Mouse (Mus musculus): ENCODE results near the gene Zar1l. TPM values are rescaled to one million over a fixed set of nuclear protein-coding genes. Genes with fewer than 3 reads are reported as not detected.
"Not testable (repeated sequence)": the region's sequence is repeated elsewhere in the genome, so short reads cannot be mapped to it uniquely, and the experiment has no call there.

The Zar1l gene
- polyA plus RNA-seq, 1 experiment = not detected

GRCm38 (mm10) chr5:150510451-150511225 is 7.3 kb downstream of the Zar1l start:
- Histone ChIP-seq H3K27ac (ENCODE audit: insufficient read depth, low read length) (no peak overlapping the region), H3K9me3 (replicated peaks; ENCODE audit: control insufficient read depth, insufficient read depth, low read length, poor library complexity, severe bottlenecking) (no peaks in the 10 kb centered on the region), H3K4me3 (ENCODE audit: low read depth, low read length) (no peak overlapping the region), H3K27me3 (ENCODE audit: control insufficient read depth, insufficient read depth, low read length, poor library complexity, severe bottlenecking) (no peaks in the 10 kb centered on the region), H3K36me3 (ENCODE audit: control insufficient read depth, insufficient read depth, low read length, poor library complexity, severe bottlenecking) (no peaks in the 10 kb centered on the region), H3K4me1 (ENCODE audit: control insufficient read depth, insufficient read depth, low read length) (no peaks in the 10 kb centered on the region), H3K9ac (ENCODE audit: low read depth, poor library complexity, severe bottlenecking) (no peak overlapping the region)
- TF ChIP-seq POLR2A (IDR thresholded peaks at IDR 0.05; ENCODE audit: insufficient read depth, low read length) = no peak
- no peak for TF ChIP-seq CTCF (IDR thresholded peaks at IDR 0.05; ENCODE audit: low read depth, low read length)

- no peak overlapping the region for H3K27ac ChIP-seq (ENCODE audit: insufficient read depth, low read length)
- TF ChIP-seq POLR2A (IDR thresholded peaks at IDR 0.05; ENCODE audit: insufficient read depth, low read length) (no peak), CTCF (IDR thresholded peaks at IDR 0.05; ENCODE audit: low read depth, low read length) (peak; percentile 89), EP300 (IDR thresholded peaks at IDR 0.05; ENCODE audit: insufficient read depth, low read depth, low read length) (no peak)
- no peaks in the 10 kb centered on the region for H3K4me1 ChIP-seq (ENCODE audit: control insufficient read depth, insufficient read depth, low read length)
- H3K27me3 ChIP-seq (ENCODE audit: control insufficient read depth, insufficient read depth, low read length, poor library complexity, severe bottlenecking) = no peaks in the 10 kb centered on the region
- no peak overlapping the region for H3K9ac ChIP-seq (ENCODE audit: low read depth, poor library complexity, severe bottlenecking)
- no peaks in the 10 kb centered on the region for H3K36me3 ChIP-seq (ENCODE audit: control insufficient read depth, insufficient read depth, low read length, poor library complexity, severe bottlenecking)
- no peaks in the 10 kb centered on the region for H3K9me3 ChIP-seq (replicated peaks; ENCODE audit: control insufficient read depth, insufficient read depth, low read length, poor library complexity, severe bottlenecking)
- H3K4me3 ChIP-seq (ENCODE audit: low read depth, low read length) = no peak overlapping the region
Observed at GRCm38 (mm10) chr5:150495792-150496191, 22.2 kb downstream of the Zar1l start.

DNA sequence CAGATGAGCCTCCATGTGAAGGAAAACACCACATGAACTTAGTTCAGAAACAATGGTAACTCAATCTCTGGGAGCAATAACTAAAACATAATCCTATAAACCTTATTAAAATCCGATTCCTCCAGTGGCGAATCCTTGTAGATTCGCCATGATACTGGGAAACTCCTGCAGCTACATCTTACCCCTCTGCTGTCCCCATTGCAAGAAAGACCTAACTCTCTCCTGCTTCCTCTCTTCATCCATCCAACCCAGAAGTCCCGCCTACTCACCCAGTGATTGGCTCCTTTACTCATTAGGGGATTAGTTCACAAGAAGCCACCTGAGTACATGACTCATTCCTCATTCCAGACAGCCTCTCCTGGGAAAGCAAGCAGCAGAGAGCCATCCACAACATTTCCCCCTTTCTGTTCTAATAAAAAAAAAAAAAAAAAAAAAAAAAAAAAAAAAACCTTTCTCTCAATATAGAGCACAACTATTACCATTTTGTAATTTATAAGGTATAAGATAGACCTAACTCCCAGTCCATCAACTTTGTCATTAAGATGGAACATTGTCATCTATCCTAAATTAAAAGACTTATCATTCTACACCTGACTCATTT is 26.3 kb downstream of the Zar1l start:
- not testable (repeated sequence) for H3K4me1 ChIP-seq (ENCODE audit: control insufficient read depth, insufficient read depth, low read length); H3K9me3 ChIP-seq (replicated peaks; ENCODE audit: control insufficient read depth, insufficient read depth, low read length, poor library complexity, severe bottlenecking); H3K9ac ChIP-seq (ENCODE audit: low read depth, poor library complexity, severe bottlenecking); H3K4me3 ChIP-seq (ENCODE audit: low read depth, low read length); H3K36me3 ChIP-seq (ENCODE audit: control insufficient read depth, insufficient read depth, low read length, poor library complexity, severe bottlenecking); H3K27me3 ChIP-seq (ENCODE audit: control insufficient read depth, insufficient read depth, low read length, poor library complexity, severe bottlenecking); H3K27ac ChIP-seq (ENCODE audit: insufficient read depth, low read length)

DNA sequence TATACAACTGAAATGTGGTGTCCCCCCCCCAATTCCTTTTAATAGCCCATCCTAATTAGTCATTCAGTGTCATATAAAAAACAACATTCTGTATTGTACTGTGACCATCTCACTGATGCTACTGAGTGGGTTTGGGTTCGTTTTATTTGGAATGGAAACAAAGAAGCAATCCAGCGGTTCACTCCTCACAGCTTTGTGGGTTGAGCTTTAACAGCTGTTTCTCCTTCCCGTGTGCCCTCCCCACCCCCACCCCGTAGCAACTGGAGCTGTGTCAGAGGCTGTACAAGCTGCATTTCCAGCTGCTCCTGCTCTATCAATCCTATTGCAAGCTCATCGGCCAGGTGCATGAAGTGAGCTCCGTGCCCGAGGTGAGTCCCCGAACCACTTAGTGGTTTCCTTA is 27.1 kb downstream of the Zar1l start:
- no peaks in the 10 kb centered on the region for H3K27me3 ChIP-seq (ENCODE audit: control insufficient read depth, insufficient read depth, low read length, poor library complexity, severe bottlenecking)
- no peak overlapping the region for H3K4me3 ChIP-seq (ENCODE audit: low read depth, low read length)
- no peak for TF ChIP-seq EP300 (IDR thresholded peaks at IDR 0.05; ENCODE audit: insufficient read depth, low read depth, low read length)
- no peak for TF ChIP-seq CTCF (IDR thresholded peaks at IDR 0.05; ENCODE audit: low read depth, low read length)
- no peak for TF ChIP-seq POLR2A (IDR thresholded peaks at IDR 0.05; ENCODE audit: insufficient read depth, low read length)
- H3K9me3 ChIP-seq (replicated peaks; ENCODE audit: control insufficient read depth, insufficient read depth, low read length, poor library complexity, severe bottlenecking) = no peaks in the 10 kb centered on the region
- H3K9ac ChIP-seq (ENCODE audit: low read depth, poor library complexity, severe bottlenecking) = no peak overlapping the region
- H3K36me3 ChIP-seq (ENCODE audit: control insufficient read depth, insufficient read depth, low read length, poor library complexity, severe bottlenecking) = no peaks in the 10 kb centered on the region
- H3K27ac ChIP-seq (ENCODE audit: insufficient read depth, low read length) = no peak overlapping the region
- H3K4me1 ChIP-seq (ENCODE audit: control insufficient read depth, insufficient read depth, low read length) = no peaks in the 10 kb centered on the region

DNA sequence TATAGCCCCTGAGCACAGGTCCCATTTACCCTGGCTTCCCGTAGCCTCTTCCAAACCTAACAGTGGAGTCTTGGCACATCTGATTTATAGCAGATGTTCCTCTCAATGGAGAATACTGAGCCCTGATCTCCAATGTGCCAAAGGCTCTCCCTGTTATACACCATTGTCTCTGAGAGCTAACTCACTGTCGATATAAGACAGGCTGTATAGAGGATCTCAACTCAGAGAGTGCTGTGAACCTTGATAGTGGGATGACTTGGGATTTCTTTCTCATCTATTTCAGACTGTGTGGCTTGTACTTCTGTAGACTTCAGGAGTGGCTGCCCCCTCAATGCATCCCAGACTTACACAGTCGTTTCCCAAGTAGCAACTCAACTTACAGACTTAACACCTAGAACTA is 27.7 kb downstream of the Zar1l start:
- no peak overlapping the region for H3K9ac ChIP-seq (ENCODE audit: low read depth, poor library complexity, severe bottlenecking)
- H3K27me3 ChIP-seq (ENCODE audit: control insufficient read depth, insufficient read depth, low read length, poor library complexity, severe bottlenecking) = no peaks in the 10 kb centered on the region
- H3K36me3 ChIP-seq (ENCODE audit: control insufficient read depth, insufficient read depth, low read length, poor library complexity, severe bottlenecking) = no peaks in the 10 kb centered on the region
- TF ChIP-seq POLR2A (IDR thresholded peaks at IDR 0.05; ENCODE audit: insufficient read depth, low read length) (no peak), EP300 (IDR thresholded peaks at IDR 0.05; ENCODE audit: insufficient read depth, low read depth, low read length) (no peak), CTCF (IDR thresholded peaks at IDR 0.05; ENCODE audit: low read depth, low read length) (no peak)
- no peaks in the 10 kb centered on the region for H3K4me1 ChIP-seq (ENCODE audit: control insufficient read depth, insufficient read depth, low read length)
- no peak overlapping the region for H3K27ac ChIP-seq (ENCODE audit: insufficient read depth, low read length)
- H3K4me3 ChIP-seq (ENCODE audit: low read depth, low read length) = no peak overlapping the region
- H3K9me3 ChIP-seq (replicated peaks; ENCODE audit: control insufficient read depth, insufficient read depth, low read length, poor library complexity, severe bottlenecking) = no peaks in the 10 kb centered on the region

DNA sequence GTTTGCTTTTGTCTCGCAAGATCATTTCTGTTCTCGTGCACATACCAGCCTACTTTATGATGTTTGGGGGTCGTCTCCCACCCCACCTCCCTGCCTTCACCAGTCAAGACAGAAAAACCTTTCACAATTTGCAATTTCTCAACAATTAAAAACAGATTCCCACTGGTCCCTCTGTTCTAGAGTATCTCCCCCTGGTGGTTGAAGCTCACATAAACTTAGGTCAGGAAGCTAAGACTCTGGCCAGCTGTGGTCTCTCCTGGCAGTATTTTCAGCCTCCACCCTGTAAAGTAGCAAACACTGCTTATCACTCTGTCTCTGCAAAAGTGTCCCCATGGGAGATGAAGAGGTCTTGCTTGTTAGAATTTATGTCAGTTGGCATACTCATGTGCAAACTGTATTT is 32.8 kb downstream of the Zar1l start:
- no peak for TF ChIP-seq POLR2A (IDR thresholded peaks at IDR 0.05; ENCODE audit: insufficient read depth, low read length)
- TF ChIP-seq CTCF (IDR thresholded peaks at IDR 0.05; ENCODE audit: low read depth, low read length) = no peak
- no peak for TF ChIP-seq EP300 (IDR thresholded peaks at IDR 0.05; ENCODE audit: insufficient read depth, low read depth, low read length)
- H3K9me3 ChIP-seq (replicated peaks; ENCODE audit: control insufficient read depth, insufficient read depth, low read length, poor library complexity, severe bottlenecking) = no peaks in the 10 kb centered on the region
- H3K4me1 ChIP-seq (ENCODE audit: control insufficient read depth, insufficient read depth, low read length) = no peaks in the 10 kb centered on the region
- no peak overlapping the region for H3K27ac ChIP-seq (ENCODE audit: insufficient read depth, low read length)
- H3K4me3 ChIP-seq (ENCODE audit: low read depth, low read length) = no peak overlapping the region
- H3K9ac ChIP-seq (ENCODE audit: low read depth, poor library complexity, severe bottlenecking) = no peak overlapping the region
- H3K36me3 ChIP-seq (ENCODE audit: control insufficient read depth, insufficient read depth, low read length, poor library complexity, severe bottlenecking) = no peaks in the 10 kb centered on the region
- no peaks in the 10 kb centered on the region for H3K27me3 ChIP-seq (ENCODE audit: control insufficient read depth, insufficient read depth, low read length, poor library complexity, severe bottlenecking)
